Mouse (Mus musculus) kidney, embryonic 15.5 days (tissue): ENCODE measurements around the gene Rere. TPM values are rescaled to one million over a fixed set of nuclear protein-coding genes. Genes with fewer than 3 reads are reported as not detected.
A peak's percentile ranks its signal among the peaks of the same experiment; 100 is the strongest.

Experiments used
- ATAC-seq: fragments of 200-750 bp; cut with Nextera tagmentation; replicated peaks from 2 replicates; pipeline ENCODE4 v1.8.0; 2017; ENCODE audit warnings: moderate TSS enrichment; ENCODE audit not compliant: low FRiP score
- H3K27ac ChIP-seq: fragments of 300-500 bp; sonication (generic); 2 replicates; pipeline ENCODE4 v1.5.1; 2015; ENCODE audit warnings: mild to moderate bottlenecking, inconsistent platforms
- H3K27me3 ChIP-seq: fragments of 300-500 bp; sonication (generic); 2 replicates; pipeline ENCODE4 v1.6.1; 2015; ENCODE audit warnings: inconsistent platforms
- H3K36me3 ChIP-seq: fragments of 300-500 bp; sonication (generic); 2 replicates; pipeline ENCODE4 v1.6.1; 2015; ENCODE audit warnings: inconsistent platforms
- H3K4me1 ChIP-seq: fragments of 300-500 bp; sonication (generic); 2 replicates; pipeline ENCODE4 v1.6.1; 2015; ENCODE audit warnings: inconsistent platforms
- H3K4me2 ChIP-seq: fragments of 300-500 bp; sonication (generic); 2 replicates; pipeline ENCODE4 v1.6.1; 2015; ENCODE audit warnings: moderate library complexity, mild to moderate bottlenecking, inconsistent platforms
- H3K4me3 ChIP-seq: fragments of 300-500 bp; sonication (generic); replicated peaks from 2 replicates; pipeline ENCODE4 v1.5.1; 2015; ENCODE audit warnings: mild to moderate bottlenecking, inconsistent platforms
- H3K9ac ChIP-seq: fragments of 300-500 bp; sonication (generic); 2 replicates; pipeline ENCODE4 v1.6.1; 2015; ENCODE audit warnings: mild to moderate bottlenecking, inconsistent platforms
- H3K9me3 ChIP-seq: fragments of 300-500 bp; sonication (generic); replicated peaks from 2 replicates; pipeline ENCODE4 v1.6.1; 2016; ENCODE audit warnings: inconsistent platforms
- WGBS: fragments of 180-500 bp; shearing (Covaris S2); methylation state at CpG from one replicate; pipeline ENCODE4 v1.1.7; 2015; ENCODE audit warnings: mixed read lengths; 5-methylcytosine and 5-hydroxymethylcytosine counted together
- polyA plus RNA-seq: library from polyadenylated mRNA; unstranded; fragments of >200 nt; fragmentation: Nextera tagmentation; extraction: Ambion mirVana; gene quantifications from 2 replicates; pipeline ENCODE4 v1.2.1, GENCODE M21; 2015

The Rere gene
- polyA plus RNA-seq, 1 experiment from 2014 or later, result 35.1 TPM

GRCm38 (mm10) chr4:150661886-150662285 is 380.4 kb downstream of the Rere start:
- Histone ChIP-seq H3K27ac (0 out of 2 replicates have a peak overlapping the region, but pooled peaks have one; percentile 15), H3K9ac (no peak overlapping the region), H3K4me3 (peak overlapping the region; percentile 19), H3K9me3 (no peaks in the 10 kb centered on the region), H3K27me3 (no peaks in the 10 kb centered on the region), H3K36me3 (no peaks in the 10 kb centered on the region), H3K4me1 (peaks cover 24% of the 10 kb centered on the region), H3K4me2 (peak overlapping the region; percentile 57)
- 6% methylated on average over 13 of the region's 13 CpGs for whole genome bisulfite sequencing
- ATAC-seq, result no peak; the same call in 1 of the 2 replicates

GRCm38 (mm10) chr4:150663192-150663591 is 381.7 kb downstream of the Rere start:
- Histone ChIP-seq H3K4me1 (peaks cover 24% of the 10 kb centered on the region), H3K27ac (no peak overlapping the region), H3K36me3 (no peaks in the 10 kb centered on the region), H3K27me3 (no peaks in the 10 kb centered on the region), H3K9ac (no peak overlapping the region), H3K9me3 (no peaks in the 10 kb centered on the region), H3K4me2 (no peak overlapping the region), H3K4me3 (no peak overlapping the region)
- 64% methylated on average over 12 of the region's 12 CpGs for WGBS
- no peak for ATAC-seq

GRCm38 (mm10) chr4:150664726-150665125 is 383.3 kb downstream of the Rere start:
- Histone ChIP-seq H3K9ac (no peak overlapping the region), H3K27ac (no peak overlapping the region), H3K4me1 (peaks cover 24% of the 10 kb centered on the region), H3K27me3 (no peaks in the 10 kb centered on the region), H3K9me3 (no peaks in the 10 kb centered on the region), H3K36me3 (no peaks in the 10 kb centered on the region), H3K4me2 (no peak overlapping the region), H3K4me3 (no peak overlapping the region)
- ATAC-seq, result no peak
- 82% methylated on average over 7 of the region's 7 CpGs for whole genome bisulfite sequencing

- H3K4me2 ChIP-seq, result no peak overlapping the region
- no peak overlapping the region for H3K27ac ChIP-seq
- no peak overlapping the region for H3K9ac ChIP-seq
- H3K27me3 ChIP-seq, result no peaks in the 10 kb centered on the region
- WGBS, result 58% methylated on average over 10 of the region's 10 CpGs
- no peaks in the 10 kb centered on the region for H3K36me3 ChIP-seq
- no peaks in the 10 kb centered on the region for H3K9me3 ChIP-seq
- H3K4me3 ChIP-seq, result no peak overlapping the region
- H3K4me1 ChIP-seq, result peaks cover 19% of the 10 kb centered on the region
- ATAC-seq, result no peak
These were observed 384.4 kb downstream of the Rere start for GRCm38 (mm10) chr4:150665806-150666205.

Other genes with a start within 250 kb of the Rere start
- 0.51 and 0.53 TPM in 2 replicates for gene Gpr157, start 194.3 kb upstream of the Rere start, polyA plus RNA-seq
- gene Slc2a5, start 162.4 kb upstream of the Rere start, polyA plus RNA-seq, result 1.6 and 2.7 TPM in 2 replicates
- gene Slc2a7, start 132.7 kb upstream of the Rere start, polyA plus RNA-seq, result not detected in 2 replicates
- not detected in 2 replicates for gene Car6, start 80.3 kb upstream of the Rere start, polyA plus RNA-seq
- 1,865 and 1,947 TPM in 2 replicates for gene Eno1, start 44.9 kb upstream of the Rere start, polyA plus RNA-seq